Mouse (Mus musculus): Measurements from ENCODE around the gene 6430548M08Rik. TPM values are rescaled to one million over a fixed set of nuclear protein-coding genes. Genes with fewer than 3 reads are reported as not detected.

6430548M08Rik gene
- 16.6 and 20.8 TPM in 2 replicates for polyA plus RNA-seq (2016; fragmentation: Nextera tagmentation; extraction: Ambion mirVana)

GRCm38 (mm10) chr8:120113758-120114255 is at the start of gene 6430548M08Rik:
TSS of gene 6430548M08Rik (plus strand) at chr8:120114152.
- Histone ChIP-seq H3K9me3 (no peaks in the 10 kb centered on the region), H3K9ac (replicated peaks) (peak within 1 kb of the TSS; percentile 82), H3K4me2 (replicated peaks) (peak within 1 kb of the TSS; percentile 85), H3K27me3 (peaks cover 34% of the 10 kb centered on the region), H3K4me1 (peaks cover 16% of the 10 kb centered on the region), H3K36me3 (no peaks in the 10 kb centered on the region), H3K27ac (replicated peaks) (peak within 1 kb of the TSS; percentile 87), H3K4me3 (peak within 1 kb of the TSS; percentile 73)
- WGBS = under 1% methylated on average over 59 of the region's 61 CpGs
- ATAC-seq (ENCODE audit: low FRiP score, low read depth) = peak; percentile 98

GRCm38 (mm10) chr8:120065611-120066010 is 48.3 kb upstream of the 6430548M08Rik start:
- no peak for ATAC-seq (ENCODE audit: low FRiP score, low read depth)
- H3K4me2 ChIP-seq (replicated peaks) = no peak overlapping the region
- no peaks in the 10 kb centered on the region for H3K36me3 ChIP-seq
- H3K9ac ChIP-seq (replicated peaks) = no peak overlapping the region
- H3K9me3 ChIP-seq = no peaks in the 10 kb centered on the region
- 91% methylated on average over 8 of the region's 8 CpGs for WGBS
- no peaks in the 10 kb centered on the region for H3K27me3 ChIP-seq
- H3K27ac ChIP-seq (replicated peaks) = no peak overlapping the region
- H3K4me1 ChIP-seq = no peaks in the 10 kb centered on the region
- H3K4me3 ChIP-seq = no peak overlapping the region

DNA sequence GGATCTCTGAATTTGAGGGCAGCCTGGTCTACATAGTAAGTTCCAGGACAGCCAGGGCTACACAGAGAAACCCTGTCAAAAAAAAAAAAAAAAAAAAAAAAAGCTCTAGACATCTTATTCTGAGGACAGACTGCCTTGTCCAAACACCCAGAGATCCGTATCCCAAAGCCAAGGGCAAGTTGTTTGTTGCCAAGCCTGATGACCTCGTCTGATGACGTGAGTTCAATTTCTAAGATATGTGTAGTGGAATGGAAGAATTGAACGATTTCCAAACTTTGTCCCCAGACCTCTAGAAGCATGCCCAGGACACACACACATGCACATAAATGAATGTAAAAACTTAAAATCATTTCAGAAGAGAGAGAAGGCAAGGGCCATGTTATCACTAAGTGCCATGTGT is 47.7 kb upstream of the 6430548M08Rik start:
- Histone ChIP-seq H3K27me3 (no peaks in the 10 kb centered on the region), H3K36me3 (no peaks in the 10 kb centered on the region), H3K9me3 (no peaks in the 10 kb centered on the region), H3K4me1 (no peaks in the 10 kb centered on the region), H3K9ac (replicated peaks) (no peak overlapping the region), H3K4me2 (replicated peaks) (no peak overlapping the region), H3K4me3 (no peak overlapping the region), H3K27ac (replicated peaks) (no peak overlapping the region)
- no peak for ATAC-seq (ENCODE audit: low FRiP score, low read depth)
- WGBS = 91% methylated on average over 4 of the region's 4 CpGs

DNA sequence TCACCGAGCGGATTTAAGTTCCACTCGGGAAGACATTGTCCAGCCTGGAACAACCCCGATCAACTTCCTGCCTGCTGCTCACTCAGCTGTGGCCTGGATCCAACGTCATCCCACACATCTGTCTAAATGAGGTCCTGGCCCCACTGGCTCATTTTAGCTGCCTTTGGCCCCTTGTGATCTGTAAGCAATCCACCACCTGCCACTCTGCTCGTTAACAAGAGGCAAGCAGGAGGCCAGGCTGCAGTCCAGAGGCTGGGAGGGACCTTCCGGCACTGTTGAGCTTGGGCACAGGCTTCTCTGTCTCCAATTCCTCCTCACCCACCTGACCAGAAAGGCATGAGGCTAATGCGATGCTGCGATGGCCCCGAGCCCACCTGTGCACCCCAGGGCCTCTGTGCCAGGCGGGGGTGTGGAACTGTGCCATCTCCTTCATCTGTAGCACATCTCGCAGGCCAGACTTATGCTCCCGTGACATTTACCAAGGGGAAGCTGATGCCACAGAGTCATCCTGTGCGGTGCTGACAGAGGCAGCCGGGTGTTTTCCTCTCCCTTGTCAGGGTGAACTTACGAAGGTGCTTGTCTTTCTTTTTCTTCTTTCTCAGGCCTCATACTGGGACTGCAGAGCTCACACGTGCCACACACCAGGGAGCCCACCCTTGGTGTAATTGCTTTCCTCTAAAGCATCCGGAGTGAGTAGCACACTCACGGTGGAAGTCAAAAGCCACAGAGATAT is 45.9 kb upstream of the 6430548M08Rik start:
- ATAC-seq (ENCODE audit: low FRiP score, low read depth) = no peak
- Histone ChIP-seq H3K4me3 (no peak overlapping the region), H3K4me2 (replicated peaks) (no peak overlapping the region), H3K36me3 (no peaks in the 10 kb centered on the region), H3K27ac (replicated peaks) (no peak overlapping the region), H3K9me3 (no peaks in the 10 kb centered on the region), H3K9ac (replicated peaks) (no peak overlapping the region), H3K27me3 (no peaks in the 10 kb centered on the region), H3K4me1 (no peaks in the 10 kb centered on the region)
- 65% methylated on average over 19 of the region's 19 CpGs for WGBS

DNA sequence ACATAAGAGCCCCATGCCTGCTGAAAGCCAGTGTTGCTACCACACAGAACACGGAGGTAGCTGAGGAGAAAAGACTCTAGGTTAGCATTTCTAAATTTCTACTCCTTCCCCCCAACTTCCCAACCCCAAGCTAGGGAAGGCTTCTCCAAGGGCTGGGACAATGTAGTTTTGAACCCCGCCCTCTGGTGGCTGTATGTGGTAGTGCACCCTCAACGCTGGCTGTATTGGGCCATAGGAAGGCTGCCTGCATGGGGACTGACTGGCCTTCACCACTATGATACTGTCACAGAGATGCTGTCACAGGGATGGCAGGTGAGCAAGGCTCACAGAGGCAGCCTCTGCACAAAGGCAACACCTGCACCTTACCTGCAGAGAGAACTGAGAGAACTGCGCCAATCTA is 42.3 kb upstream of the 6430548M08Rik start:
- H3K9ac ChIP-seq (replicated peaks) = no peak overlapping the region
- H3K9me3 ChIP-seq = no peaks in the 10 kb centered on the region
- H3K4me1 ChIP-seq = no peaks in the 10 kb centered on the region
- no peaks in the 10 kb centered on the region for H3K27me3 ChIP-seq
- H3K27ac ChIP-seq (replicated peaks) = no peak overlapping the region
- no peak overlapping the region for H3K4me2 ChIP-seq (replicated peaks)
- H3K36me3 ChIP-seq = no peaks in the 10 kb centered on the region
- WGBS = 22% methylated on average over 4 of the region's 4 CpGs
- no peak overlapping the region for H3K4me3 ChIP-seq
- ATAC-seq (ENCODE audit: low FRiP score, low read depth) = no peak

- Histone ChIP-seq H3K36me3 (no peaks in the 10 kb centered on the region), H3K4me3 (no peak overlapping the region), H3K9ac (replicated peaks) (no peak overlapping the region; the same call in 1 of the 2 replicates), H3K27me3 (no peaks in the 10 kb centered on the region), H3K4me1 (no peaks in the 10 kb centered on the region), H3K4me2 (replicated peaks) (no peak overlapping the region), H3K27ac (replicated peaks) (no peak overlapping the region), H3K9me3 (no peaks in the 10 kb centered on the region)
- ATAC-seq (ENCODE audit: low FRiP score, low read depth) = no peak
- 60% methylated on average over 9 of the region's 9 CpGs for WGBS
Observed at GRCm38 (mm10) chr8:120072259-120072658, 41.7 kb upstream of the 6430548M08Rik start.

- WGBS = 85% methylated on average over 8 of the region's 8 CpGs
- Histone ChIP-seq H3K9ac (replicated peaks) (no peak overlapping the region), H3K36me3 (no peaks in the 10 kb centered on the region), H3K27ac (replicated peaks) (no peak overlapping the region), H3K4me1 (no peaks in the 10 kb centered on the region), H3K27me3 (no peaks in the 10 kb centered on the region), H3K9me3 (no peaks in the 10 kb centered on the region), H3K4me3 (no peak overlapping the region), H3K4me2 (replicated peaks) (no peak overlapping the region)
- ATAC-seq (ENCODE audit: low FRiP score, low read depth) = no peak
Observed at GRCm38 (mm10) chr8:120072827-120073226, 41.1 kb upstream of the 6430548M08Rik start.

DNA sequence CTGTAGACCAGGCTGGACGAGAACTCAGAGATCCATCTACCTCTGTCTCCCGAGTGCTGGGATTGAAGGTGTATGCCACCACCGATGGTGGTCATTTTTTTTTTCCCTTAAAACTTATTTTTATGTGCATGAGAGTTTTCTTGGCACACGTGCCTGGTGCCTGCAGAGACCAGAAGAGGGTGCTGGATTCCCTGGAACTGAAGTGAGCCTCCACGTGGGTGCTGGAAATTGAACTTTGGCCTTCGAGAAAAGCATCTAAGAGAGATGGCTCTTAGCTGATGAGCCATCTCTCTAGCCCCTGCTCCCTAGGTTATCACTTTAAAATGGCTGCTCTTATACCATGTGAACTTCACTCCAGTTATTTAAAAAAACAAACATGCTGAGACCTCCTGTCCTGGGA is 39.4 kb upstream of the 6430548M08Rik start:
- WGBS = 77% methylated on average over 6 of the region's 6 CpGs
- no peak for ATAC-seq (ENCODE audit: low FRiP score, low read depth)
- no peak overlapping the region for H3K4me2 ChIP-seq (replicated peaks)

DNA sequence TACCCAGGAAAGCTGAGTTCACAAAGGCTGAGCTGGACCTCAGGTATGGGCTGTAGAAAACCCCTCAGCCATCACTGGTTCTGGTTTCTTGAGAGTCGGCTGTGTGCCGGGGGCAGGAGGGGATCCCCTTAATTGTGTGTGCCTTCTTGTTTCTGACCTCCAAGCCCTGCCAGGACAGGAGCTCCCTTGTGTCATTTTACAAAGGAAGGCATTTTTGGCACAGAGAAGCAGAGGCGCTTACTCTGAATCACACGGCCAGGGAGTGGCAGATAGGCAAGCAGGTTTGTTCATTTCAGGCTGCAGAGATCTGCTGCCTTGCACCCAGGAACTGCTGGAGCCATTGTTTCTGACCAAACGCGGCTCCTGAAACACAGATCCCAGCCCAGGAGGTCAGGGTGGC is 38.6 kb upstream of the 6430548M08Rik start:
- Histone ChIP-seq H3K9me3 (no peaks in the 10 kb centered on the region), H3K27ac (replicated peaks) (no peak overlapping the region), H3K4me3 (no peak overlapping the region), H3K4me1 (no peaks in the 10 kb centered on the region), H3K9ac (replicated peaks) (no peak overlapping the region), H3K27me3 (no peaks in the 10 kb centered on the region), H3K36me3 (no peaks in the 10 kb centered on the region), H3K4me2 (replicated peaks) (no peak overlapping the region)
- WGBS = 55% methylated on average over 6 of the region's 6 CpGs
- ATAC-seq (ENCODE audit: low FRiP score, low read depth) = no peak

More for the DNA sequence above, 39.4 kb upstream of the 6430548M08Rik start:
- H3K4me3 ChIP-seq = no peak overlapping the region
- no peaks in the 10 kb centered on the region for H3K27me3 ChIP-seq
- no peaks in the 10 kb centered on the region for H3K9me3 ChIP-seq
- H3K36me3 ChIP-seq = no peaks in the 10 kb centered on the region
- no peak overlapping the region for H3K9ac ChIP-seq (replicated peaks)
- H3K4me1 ChIP-seq = no peaks in the 10 kb centered on the region
- H3K27ac ChIP-seq (replicated peaks) = no peak overlapping the region

GRCm38 (mm10) chr8:120078080-120078479 is 35.9 kb upstream of the 6430548M08Rik start:
- H3K9me3 ChIP-seq = no peaks in the 10 kb centered on the region
- H3K27me3 ChIP-seq = no peaks in the 10 kb centered on the region
- H3K4me1 ChIP-seq = no peaks in the 10 kb centered on the region
- H3K9ac ChIP-seq (replicated peaks) = no peak overlapping the region
- no peak overlapping the region for H3K4me2 ChIP-seq (replicated peaks)
- no peak overlapping the region for H3K4me3 ChIP-seq
- H3K36me3 ChIP-seq = peaks cover 27% of the 10 kb centered on the region
- WGBS = 17% methylated on average over 10 of the region's 10 CpGs
- no peak for ATAC-seq (ENCODE audit: low FRiP score, low read depth)
- H3K27ac ChIP-seq (replicated peaks) = no peak overlapping the region

DNA sequence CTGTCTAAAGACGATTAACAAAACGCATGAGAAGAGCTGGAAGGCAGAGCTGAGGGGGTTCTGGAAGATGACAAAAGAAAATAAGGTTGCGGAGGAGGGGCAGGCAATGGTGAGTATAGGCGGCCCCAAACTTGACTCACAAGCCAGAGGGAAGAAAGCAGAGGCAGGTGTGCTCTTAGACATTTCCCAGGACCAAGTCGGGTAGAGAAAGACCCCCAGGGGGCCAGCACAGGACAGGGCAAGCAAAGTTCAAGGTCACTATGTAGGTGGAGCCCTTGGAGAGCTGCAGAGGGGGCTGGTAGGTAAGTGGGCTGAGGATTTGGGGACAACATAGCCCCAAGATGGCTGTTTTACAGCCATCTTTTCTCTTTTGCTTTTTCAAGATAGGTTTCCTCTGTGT is 34.6 kb upstream of the 6430548M08Rik start:
- Histone ChIP-seq H3K27ac (replicated peaks) (no peak overlapping the region), H3K27me3 (no peaks in the 10 kb centered on the region), H3K9ac (replicated peaks) (no peak overlapping the region), H3K36me3 (peaks cover 36% of the 10 kb centered on the region), H3K9me3 (no peaks in the 10 kb centered on the region), H3K4me2 (replicated peaks) (no peak overlapping the region), H3K4me3 (no peak overlapping the region), H3K4me1 (no peaks in the 10 kb centered on the region)
- no peak for ATAC-seq (ENCODE audit: low FRiP score, low read depth)
- 60% methylated on average over 5 of the region's 5 CpGs for WGBS

DNA sequence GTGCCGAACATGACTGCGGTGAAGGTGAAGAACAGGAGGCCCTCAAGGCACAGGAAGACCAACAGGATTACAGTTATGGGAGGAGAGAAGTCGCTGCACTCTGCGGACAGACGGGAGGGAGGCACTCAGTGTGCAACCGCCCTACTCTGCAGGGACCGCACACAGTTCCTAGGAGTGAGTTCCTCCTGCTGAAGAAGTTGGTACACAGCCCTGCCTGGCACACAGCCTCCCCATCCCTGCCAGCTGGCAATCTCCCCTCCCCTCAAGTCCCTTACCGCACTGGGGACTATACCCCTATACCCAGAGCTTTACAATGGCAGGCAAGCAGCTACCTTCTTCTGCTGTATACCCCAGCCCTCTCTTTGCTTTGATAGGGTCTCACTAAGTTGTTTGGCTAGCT is 30.7 kb upstream of the 6430548M08Rik start:
- H3K4me3 ChIP-seq = no peak overlapping the region
- H3K4me1 ChIP-seq = no peaks in the 10 kb centered on the region
- no peak overlapping the region for H3K27ac ChIP-seq (replicated peaks)
- no peaks in the 10 kb centered on the region for H3K27me3 ChIP-seq
- WGBS = 91% methylated on average over 8 of the region's 8 CpGs
- H3K9ac ChIP-seq (replicated peaks) = no peak overlapping the region
- H3K9me3 ChIP-seq = no peaks in the 10 kb centered on the region
- H3K36me3 ChIP-seq = peaks cover 74% of the 10 kb centered on the region
- ATAC-seq (ENCODE audit: low FRiP score, low read depth) = no peak
- no peak overlapping the region for H3K4me2 ChIP-seq (replicated peaks)

Data from midbrain, embryonic 12.5 days (tissue).